Mouse (Mus musculus) liver, embryonic 14.5 days (tissue): ENCODE results near the gene Phactr1. TPM values are rescaled to one million over a fixed set of nuclear protein-coding genes. Genes with fewer than 3 reads are reported as not detected.

ENCODE experiments used
- ATAC-seq: fragments of 200-750 bp; cut with Nextera tagmentation; 2 replicates; pipeline ENCODE4 v1.8.0; 2017; ENCODE audit warnings: moderate number of reproducible peaks, mild to moderate bottlenecking, moderate library complexity; ENCODE audit not compliant: insufficient read depth
- DNase-seq, 3 experiments: peaks; one replicate each; pipeline ENCODE4 v3.0.0-alpha.2; 2012 to 2013; ENCODE audit warnings: low read depth in 3 of 3, low spot score in 3 of 3
- H3K27ac ChIP-seq: fragments of 300-500 bp; sonication (generic); 2 replicates; pipeline ENCODE4 v1.5.1; 2014; ENCODE audit warnings: moderate library complexity, mild to moderate bottlenecking, control low read depth, inconsistent platforms
- H3K27me3 ChIP-seq: fragments of 300-500 bp; sonication (generic); 2 replicates; pipeline ENCODE4 v1.6.1; 2014; ENCODE audit warnings: mild to moderate bottlenecking, low read length, moderate library complexity; ENCODE audit not compliant: control insufficient read depth, insufficient read depth
- H3K36me3 ChIP-seq: fragments of 300-500 bp; sonication (generic); replicated peaks from 2 replicates; pipeline ENCODE4 v1.6.1; 2014; ENCODE audit warnings: low read depth; ENCODE audit not compliant: control insufficient read depth, insufficient read depth
- H3K4me1 ChIP-seq, 2 experiments: fragments of 200-500 bp in 1 of 2; fragments of 300-500 bp in 1 of 2; sonication (generic) in 1 of 2; replicated peaks; 2 replicates each; pipeline ENCODE4 v1.6.1; 2012 to 2014; ENCODE audit warnings: antibody characterized with exemption in 1 of 2, inconsistent platforms in 1 of 2, low read length in 1 of 2; ENCODE audit not compliant: control insufficient read depth in 2 of 2, insufficient read depth in 2 of 2
- H3K4me2 ChIP-seq: fragments of 300-500 bp; sonication (generic); 2 replicates; pipeline ENCODE4 v1.6.1; 2014; ENCODE audit warnings: low read depth, mild to moderate bottlenecking, control low read depth, moderate library complexity
- H3K4me3 ChIP-seq, 2 experiments: fragments of 200-500 bp in 1 of 2; fragments of 300-500 bp in 1 of 2; sonication (generic) in 1 of 2; 2 replicates each; pipeline ENCODE4 v1.5.1; 2012 to 2014; ENCODE audit warnings: low read depth in 2 of 2, low read length in 2 of 2, mild to moderate bottlenecking in 2 of 2, control low read depth in 1 of 2, inconsistent platforms in 1 of 2, moderate library complexity in 1 of 2; ENCODE audit not compliant: insufficient read depth in 1 of 2
- H3K9ac ChIP-seq: fragments of 300-500 bp; sonication (generic); replicated peaks from 2 replicates; pipeline ENCODE4 v1.6.1; 2014; ENCODE audit warnings: mild to moderate bottlenecking, control low read depth, moderate library complexity
- H3K9me3 ChIP-seq: fragments of 300-500 bp; sonication (generic); 2 replicates; pipeline ENCODE4 v1.6.1; 2016; ENCODE audit warnings: low read length, mixed read lengths; ENCODE audit not compliant: control insufficient read depth
- CTCF ChIP-seq: IDR thresholded peaks from 2 replicates; pipeline ENCODE4 v1.5.1; 2016; ENCODE audit warnings: antibody characterized with exemption, low read depth, control low read depth
- EP300 ChIP-seq: IDR thresholded peaks from 2 replicates; pipeline ENCODE4 v1.6.1; 2016; ENCODE audit warnings: antibody characterized with exemption, low read depth
- WGBS: fragments of 180-500 bp; shearing (Covaris S2); extraction: QIAGEN DNeasy Blood & Tissue Kit; methylation state at CpG from one replicate; pipeline ENCODE4 v1.1.7; 2014; ENCODE audit not compliant: insufficient replicate concordance; 5-methylcytosine and 5-hydroxymethylcytosine counted together
- polyA plus RNA-seq, 2 experiments: library from polyadenylated mRNA; depleted of rRNA in 1 of 2; stranded (reverse) in 1 of 2; unstranded in 1 of 2; fragments of >200 nt; fragmentation: Nextera tagmentation in 1 of 2; extraction: Ambion mirVana in 1 of 2; gene quantifications; 2 replicates each; pipeline versions ENCODE4 v1.2.1 to v1.2.3; 2012 to 2014

The Phactr1 gene
- polyA plus RNA-seq, 2 experiments = 0.15 to 0.21 TPM

DNA sequence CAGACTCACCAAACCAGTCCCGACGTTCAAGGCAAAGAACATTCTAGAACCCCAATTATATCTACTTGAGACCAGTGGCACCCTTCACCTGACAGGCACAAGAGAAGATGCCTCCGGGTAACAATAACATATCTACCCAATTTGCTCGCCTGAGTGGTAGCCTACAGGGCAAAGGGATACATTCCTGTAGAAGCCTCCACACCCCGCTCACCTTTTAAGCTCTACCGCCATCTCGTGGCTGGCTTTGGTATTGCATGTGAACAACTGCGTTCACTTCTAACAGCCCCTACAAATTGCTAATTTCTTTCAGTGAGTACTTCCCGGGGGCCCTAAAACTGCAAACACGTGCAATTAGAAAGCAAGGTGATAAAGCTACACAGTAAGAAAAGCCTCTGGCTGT lies 142.1 kb downstream of the Phactr1 start:
- Histone ChIP-seq H3K4me1 (no peaks in the 10 kb centered on the region), H3K9me3 (no peaks in the 10 kb centered on the region), H3K4me2 (no peak overlapping the region), H3K9ac (no peak overlapping the region), H3K4me3 (no peak overlapping the region), H3K36me3 (no peaks in the 10 kb centered on the region), H3K27ac (no peak overlapping the region), H3K27me3 (no peaks in the 10 kb centered on the region)
- TF ChIP-seq CTCF (peak; percentile 87), EP300 (no peak)
- DNase-seq = peak; percentile 11 to 22 (median 15)
- WGBS = 18% methylated on average over 10 of the region's 10 CpGs
- no peak for ATAC-seq

DNA sequence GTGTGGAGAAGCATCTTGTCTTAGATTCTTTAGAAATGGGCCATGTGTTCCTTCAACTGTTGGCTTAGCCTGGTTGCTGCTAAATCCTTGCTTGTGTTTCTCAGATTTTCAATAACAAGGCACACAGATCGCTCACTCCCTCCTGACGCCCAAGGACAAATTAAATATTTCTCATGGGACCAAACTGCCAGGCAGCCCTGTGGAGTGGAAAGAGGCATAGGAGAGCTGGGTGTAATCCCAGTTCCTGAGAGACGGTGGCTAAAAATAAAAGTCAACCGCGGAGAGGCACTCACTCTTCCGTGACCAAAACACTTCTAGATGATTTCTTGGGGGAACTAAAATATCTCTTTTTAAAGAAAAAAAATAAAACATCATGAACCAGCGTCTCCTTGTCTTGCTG lies 143.5 kb downstream of the Phactr1 start:
- no peak for TF ChIP-seq EP300
- no peak for TF ChIP-seq CTCF
- H3K9ac ChIP-seq = no peak overlapping the region
- DNase-seq (no peak), ATAC-seq (no peak)
- 73% methylated on average over 7 of the region's 7 CpGs for WGBS
- no peak overlapping the region for H3K4me3 ChIP-seq
- no peaks in the 10 kb centered on the region for H3K36me3 ChIP-seq
- no peaks in the 10 kb centered on the region for H3K27me3 ChIP-seq
- no peak overlapping the region for H3K4me2 ChIP-seq
- no peak overlapping the region for H3K27ac ChIP-seq
- H3K9me3 ChIP-seq = no peaks in the 10 kb centered on the region
- no peaks in the 10 kb centered on the region; a peak in 1 of 4 replicates for H3K4me1 ChIP-seq

DNA sequence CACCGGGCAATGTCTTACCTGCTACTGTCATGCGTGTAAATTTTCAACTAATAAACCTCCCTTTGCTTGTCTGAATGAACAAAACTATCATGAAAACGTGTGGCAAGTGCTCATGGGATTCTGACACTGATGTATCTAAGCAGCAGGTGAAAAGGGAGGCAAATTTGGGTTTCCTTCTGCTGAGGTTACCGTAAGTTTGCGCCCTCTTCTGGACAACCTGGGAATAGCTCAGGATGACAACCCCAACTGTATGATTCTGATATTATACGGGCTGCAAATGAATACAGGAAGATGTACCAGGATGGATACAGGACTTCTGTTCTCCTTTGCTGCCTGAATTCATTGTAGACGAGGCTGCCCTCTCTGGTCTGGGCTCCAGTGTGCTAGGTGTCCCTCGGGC lies 146.2 kb downstream of the Phactr1 start:
- 46% methylated on average over 8 of the region's 8 CpGs for WGBS
- Histone ChIP-seq H3K27me3 (no peaks in the 10 kb centered on the region), H3K36me3 (no peaks in the 10 kb centered on the region), H3K9me3 (no peaks in the 10 kb centered on the region), H3K4me1 (no peaks in the 10 kb centered on the region; a peak in 1 of 4 replicates), H3K9ac (no peak overlapping the region), H3K4me2 (no peak overlapping the region), H3K4me3 (no peak overlapping the region), H3K27ac (no peak overlapping the region)
- DNase-seq (no peak), ATAC-seq (no peak)
- peak; percentile 60 for TF ChIP-seq CTCF
- TF ChIP-seq EP300 = no peak

DNA sequence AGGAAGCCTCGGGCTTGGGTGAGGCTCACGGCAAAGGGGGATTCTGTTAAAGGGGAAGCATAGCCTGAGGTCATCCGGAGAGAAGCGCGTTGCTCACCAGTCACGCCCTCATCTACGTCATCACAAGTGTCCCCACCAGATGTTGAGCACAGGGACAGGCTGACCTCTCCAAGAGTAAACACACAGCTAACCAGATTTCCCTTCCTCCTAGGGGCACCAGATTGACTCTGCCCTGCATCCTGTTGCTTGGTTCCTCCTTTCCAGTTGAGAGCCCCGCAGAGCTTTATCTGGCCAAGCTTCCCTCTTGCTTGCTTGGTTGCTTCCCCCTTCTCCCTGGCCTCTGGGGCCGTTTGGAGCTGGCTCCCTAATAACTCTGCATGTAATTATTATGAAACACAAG lies 148.6 kb downstream of the Phactr1 start:
- TF ChIP-seq EP300 (no peak), CTCF (no peak)
- Histone ChIP-seq H3K27me3 (no peaks in the 10 kb centered on the region), H3K36me3 (no peaks in the 10 kb centered on the region), H3K9me3 (no peaks in the 10 kb centered on the region), H3K4me1 (no peaks in the 10 kb centered on the region; a peak in 1 of 4 replicates), H3K9ac (no peak overlapping the region), H3K4me3 (no peak overlapping the region), H3K27ac (no peak overlapping the region), H3K4me2 (no peak overlapping the region)
- ATAC-seq = no peak
- DNase-seq = peak in 1 of 3 experiments; percentile 4
- WGBS = 5% methylated on average over 9 of the region's 9 CpGs

DNA sequence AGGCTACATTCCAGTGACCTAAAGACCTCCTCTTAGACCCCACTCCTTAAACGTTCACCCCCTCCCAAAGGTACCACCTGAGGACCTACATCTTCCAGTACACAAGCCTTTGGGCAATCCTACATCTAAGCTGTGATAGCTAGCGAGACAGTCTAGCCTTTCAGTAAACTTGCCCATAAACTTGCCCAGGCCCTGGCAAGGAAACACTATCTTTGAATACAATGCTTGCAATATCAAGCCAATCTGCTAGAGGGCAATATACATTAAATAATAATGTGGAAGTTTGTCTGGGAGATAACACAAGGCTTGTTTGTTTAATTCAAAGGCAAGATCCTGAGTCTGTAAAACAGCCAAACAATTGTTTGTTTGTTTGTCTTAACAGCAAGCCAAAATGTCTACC lies 155.0 kb downstream of the Phactr1 start:
- Histone ChIP-seq H3K9ac (no peak overlapping the region), H3K4me3 (no peak overlapping the region), H3K9me3 (no peaks in the 10 kb centered on the region), H3K27ac (no peak overlapping the region), H3K4me2 (no peak overlapping the region), H3K4me1 (no peaks in the 10 kb centered on the region), H3K27me3 (no peaks in the 10 kb centered on the region), H3K36me3 (no peaks in the 10 kb centered on the region)
- 31% methylated on average over 2 of the region's 2 CpGs for WGBS
- TF ChIP-seq EP300 = no peak
- DNase-seq (no peak), ATAC-seq (no peak)
